Mouse (Mus musculus): Measurements from ENCODE around the gene Ucma.

- TF ChIP-seq POLR2A (IDR thresholded peaks at IDR 0.05; ENCODE audit: borderline replicate concordance, control insufficient read depth, low read depth, low read length) (no peak), CTCF (IDR thresholded peaks at IDR 0.05; ENCODE audit: control insufficient read depth, insufficient read depth, low read length) (no peak)
Measured at GRCm38 (mm10) chr2:5023275-5023674, 47.4 kb downstream of the Ucma start.

Measured in bone marrow, adult 2 months (tissue).